Mouse (Mus musculus) myocyte (in vitro differentiated cells): ENCODE results near the gene Fbxo41. TPM values are rescaled to one million over a fixed set of nuclear protein-coding genes. Genes with fewer than 3 reads are reported as not detected.

Experiments used
- H3K27me3 ChIP-seq: one replicate; pipeline ENCODE4 v1.6.1; 2011; ENCODE audit not compliant: control insufficient read depth, insufficient read depth, insufficient read length
- H3K36me3 ChIP-seq: one replicate; pipeline ENCODE4 v1.6.1; 2011; ENCODE audit not compliant: control insufficient read depth, insufficient read depth
- H3K4me2 ChIP-seq: one replicate; pipeline ENCODE4 v1.6.1; 2011; ENCODE audit warnings: low read depth, control low read depth
- H3K4me3 ChIP-seq: one replicate; pipeline ENCODE4 v1.5.1; 2011; ENCODE audit warnings: mild to moderate bottlenecking, control low read depth, moderate library complexity
- H3K79me2 ChIP-seq: one replicate; pipeline ENCODE4 v1.6.1; 2011; ENCODE audit not compliant: control insufficient read depth, insufficient read depth
- H3ac ChIP-seq: one replicate; pipeline ENCODE4 v1.6.1; 2011; ENCODE audit not compliant: control insufficient read depth, insufficient read length
- CEBPB ChIP-seq: IDR thresholded peaks from 2 replicates; pipeline ENCODE4 v1.6.1; 2011; ENCODE audit warnings: mild to moderate bottlenecking, moderate library complexity; ENCODE audit not compliant: poor library complexity, insufficient read depth, severe bottlenecking
- E2F4 ChIP-seq: IDR thresholded peaks from one replicate; pipeline ENCODE4 v1.6.1; 2011; ENCODE audit warnings: mild to moderate bottlenecking, control low read depth, moderate library complexity; ENCODE audit not compliant: insufficient read depth
- MAX ChIP-seq: IDR thresholded peaks from one replicate; pipeline ENCODE4 v1.6.1; 2011; ENCODE audit warnings: low read depth, mild to moderate bottlenecking, control low read depth
- MYOD1 ChIP-seq, 3 experiments: IDR thresholded peaks; one replicate each; pipeline ENCODE4 v1.6.1; 2011; ENCODE audit warnings: control low read depth in 2 of 3, low read depth in 2 of 3, mild to moderate bottlenecking in 2 of 3, moderate library complexity in 1 of 3; ENCODE audit not compliant: insufficient read length in 2 of 3, control insufficient read depth in 1 of 3
- MYOG ChIP-seq, 3 experiments: IDR thresholded peaks; one replicate each; pipeline ENCODE4 v1.6.1; 2011; ENCODE audit warnings: control low read depth in 2 of 3, low read depth in 2 of 3, mild to moderate bottlenecking in 2 of 3; ENCODE audit not compliant: insufficient read length in 2 of 3, control insufficient read depth in 1 of 3, insufficient read depth in 1 of 3
- POLR2A ChIP-seq: IDR thresholded peaks from one replicate; pipeline ENCODE4 v1.6.1; 2011; ENCODE audit warnings: low read depth, mild to moderate bottlenecking, control low read depth, moderate library complexity; ENCODE audit not compliant: insufficient read length
- POLR2AphosphoS2 ChIP-seq: IDR thresholded peaks from one replicate; pipeline ENCODE4 v1.6.1; 2011; ENCODE audit warnings: low read depth, control low read depth; ENCODE audit not compliant: insufficient read length
- REST ChIP-seq: IDR thresholded peaks from one replicate; pipeline ENCODE4 v1.6.1; 2011; ENCODE audit warnings: mild to moderate bottlenecking, control low read depth, moderate library complexity; ENCODE audit not compliant: insufficient read depth, insufficient read length
- SRF ChIP-seq: IDR thresholded peaks from one replicate; pipeline ENCODE4 v1.6.1; 2011; ENCODE audit warnings: low read depth; ENCODE audit not compliant: control insufficient read depth, insufficient read length
- TCF12 ChIP-seq: IDR thresholded peaks from one replicate; pipeline ENCODE4 v1.6.1; 2011; ENCODE audit warnings: mild to moderate bottlenecking, control low read depth; ENCODE audit not compliant: poor library complexity, insufficient read depth, severe bottlenecking
- TCF3 ChIP-seq: IDR thresholded peaks from one replicate; pipeline ENCODE4 v1.6.1; 2011; ENCODE audit warnings: low read depth, control low read depth; ENCODE audit not compliant: insufficient read length
- USF1 ChIP-seq: IDR thresholded peaks from one replicate; pipeline ENCODE4 v1.6.1; 2011; ENCODE audit warnings: low read depth, mild to moderate bottlenecking, control low read depth, moderate library complexity
- polyA plus RNA-seq: library from polyadenylated mRNA; unstranded; fragments of >200 nt; fragmentation: generic; extraction: Trizol; gene quantifications from one replicate; pipeline ENCODE4 v1.2.1, GENCODE M21; 2012; ENCODE audit warnings: missing spikeins

The Fbxo41 gene
- polyA plus RNA-seq, 1 experiment = not detected

GRCm38 (mm10) chr6:85459621-85460020 is 43.2 kb downstream of the Fbxo41 start:
- TF ChIP-seq E2F4 (no peak), SRF (no peak), POLR2A (no peak), CEBPB (no peak), MYOD1 (IDR thresholded peaks at IDR 0.05; ENCODE audit: control insufficient read depth in 1 of 3, insufficient read length in 2 of 3, low read depth in 2 of 3) (no peak), TCF12 (no peak), MAX (no peak), TCF3 (no peak), MYOG (IDR thresholded peaks at IDR 0.05; ENCODE audit: control insufficient read depth in 1 of 3, insufficient read depth in 1 of 3, insufficient read length in 2 of 3, low read depth in 2 of 3) (no peak), USF1 (no peak)
- Histone ChIP-seq H3K4me2 (no peak overlapping the region), H3K79me2 (peaks cover 48% of the 10 kb centered on the region), H3K27me3 (no peaks in the 10 kb centered on the region), H3K36me3 (peaks cover 60% of the 10 kb centered on the region), H3K4me3 (no peak overlapping the region), H3ac (no peak overlapping the region)

- peak overlapping the region; percentile 34 for H3ac ChIP-seq
- peaks cover 59% of the 10 kb centered on the region for H3K79me2 ChIP-seq
- TF ChIP-seq REST (no peak), TCF12 (no peak), SRF (no peak), CEBPB (no peak), POLR2A (no peak), MYOD1 (IDR thresholded peaks at IDR 0.05; ENCODE audit: control insufficient read depth in 1 of 3, insufficient read length in 2 of 3, low read depth in 2 of 3) (no peak)
- H3K27me3 ChIP-seq = no peaks in the 10 kb centered on the region
- H3K4me2 ChIP-seq = peak overlapping the region; percentile 88
- peak overlapping the region; percentile 92 for H3K4me3 ChIP-seq
- no peaks in the 10 kb centered on the region for H3K36me3 ChIP-seq
Measured at GRCm38 (mm10) chr6:85452816-85453215, 50.0 kb downstream of the Fbxo41 start.

GRCm38 (mm10) chr6:85452411-85452665 is 50.5 kb downstream of the Fbxo41 start:
- peaks cover 54% of the 10 kb centered on the region for H3K79me2 ChIP-seq
- TF ChIP-seq REST (no peak), CEBPB (no peak)
- peak overlapping the region; percentile 92 for H3K4me3 ChIP-seq
- H3K4me2 ChIP-seq = peak overlapping the region; percentile 88
- peak overlapping the region; percentile 34 for H3ac ChIP-seq
- H3K36me3 ChIP-seq = no peaks in the 10 kb centered on the region
- H3K27me3 ChIP-seq = no peaks in the 10 kb centered on the region

GRCm38 (mm10) chr6:85451664-85452410 is 51.0 kb downstream of the Fbxo41 start, which contains the start of gene Pradc1:
Gene Pradc1, minus strand, starts transcription at chr6:85451970.
- Histone ChIP-seq H3K36me3 (no peaks in the 10 kb centered on the region), H3K79me2 (peaks cover 49% of the 10 kb centered on the region), H3K4me2 (peak within 1 kb of the TSS; percentile 92), H3ac (peak within 1 kb of the TSS; percentile 34), H3K27me3 (no peaks in the 10 kb centered on the region), H3K4me3 (peak within 1 kb of the TSS; percentile 92)
- TF ChIP-seq MYOD1 (IDR thresholded peaks at IDR 0.05; ENCODE audit: control insufficient read depth in 1 of 3, insufficient read length in 2 of 3, low read depth in 2 of 3) (peak in 1 of 3 experiments; percentile 34), MAX (peak; percentile 12), E2F4 (peak; percentile 51), POLR2AphosphoS2 (peak; percentile 86), TCF3 (no peak), POLR2A (peak; percentile 90), MYOG (IDR thresholded peaks at IDR 0.05; ENCODE audit: control insufficient read depth in 1 of 3, insufficient read depth in 1 of 3, insufficient read length in 2 of 3, low read depth in 2 of 3) (peak in 1 of 3 experiments; percentile 14), TCF12 (no peak), REST (no peak), SRF (peak; percentile 59), USF1 (no peak), CEBPB (0 out of 2 replicates have a peak, but pooled peaks have one; percentile 2)
